Comparison of ENCODE assay signal across 8 mouse cellular contexts in the genomic region with DNA sequence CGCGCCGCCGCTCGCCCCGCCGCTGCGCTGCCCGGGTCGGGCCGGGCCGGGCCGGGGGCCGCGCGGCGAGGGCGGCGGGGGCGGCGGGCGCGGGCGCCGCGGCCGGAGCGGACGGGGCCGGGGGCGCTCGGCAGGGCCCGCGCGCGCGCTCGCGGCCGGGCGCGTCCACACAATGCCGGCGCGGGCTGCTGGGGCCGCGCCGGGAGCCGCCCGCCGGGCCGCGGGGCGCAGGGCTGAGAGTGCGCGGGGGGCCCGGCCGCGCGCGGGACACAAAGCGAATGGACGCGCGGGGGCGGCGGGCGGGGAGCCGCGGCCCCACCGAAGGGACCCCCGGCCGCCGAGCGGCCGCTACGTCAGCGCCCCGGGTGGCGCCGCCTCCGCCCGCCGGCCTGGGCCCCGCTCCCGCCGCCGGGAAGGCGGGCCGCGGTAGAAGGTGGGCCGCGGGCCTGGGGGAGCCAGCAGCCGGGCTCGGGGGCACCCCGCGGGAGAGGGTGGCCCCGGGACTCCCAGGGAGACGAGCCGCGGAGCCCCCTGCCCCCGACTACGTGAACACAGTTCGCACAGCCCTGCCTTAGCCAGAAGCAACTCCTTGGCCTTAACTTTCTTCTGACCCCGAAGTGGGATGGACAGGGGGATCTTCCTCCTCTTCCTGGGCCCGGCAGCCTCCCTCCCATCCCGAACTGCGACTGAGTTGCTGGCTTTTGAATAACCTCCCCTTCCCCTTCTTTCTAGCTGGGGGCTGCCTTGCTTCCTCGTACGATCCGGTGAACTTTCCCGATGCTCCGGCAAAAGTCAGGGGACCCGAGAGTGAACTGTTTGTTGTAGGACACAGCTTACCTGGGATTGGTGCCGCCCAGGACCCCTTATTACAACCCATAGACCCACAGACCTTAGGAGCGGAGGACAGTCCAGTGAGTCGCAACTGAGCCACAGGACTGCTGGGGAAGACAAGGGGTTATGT. TPM values are rescaled to one million over a fixed set of nuclear protein-coding genes. Genes with fewer than 3 reads are reported as not detected.
DNase-seq lines count a peak whose midpoint lies in the region; ATAC-seq lines count a peak whose summit lies in the region.

A gene (minus strand): TSS at position 349 of the 961 bp plus-strand sequence.

- ATAC-seq in frontal cortex, adult (ENCODE audit: low TSS enrichment), result peak; percentile 36
- ATAC-seq in forebrain, embryonic 12.5 days (ENCODE audit: low FRiP score), result peak; percentile 72

- WGBS in forebrain, embryonic 12.5 days, result under 1% methylated on average over 85 of the region's 117 CpGs
- 1% methylated on average over 90 of the region's 117 CpGs for WGBS in macrophage (ENCODE audit: missing documents)

- intact Hi-C loops in heart, postnatal 25 days (cut with DNase I), result loop anchor here (10.0 kb wide), 1 partner anchor 326 kb away; no protein-coding TSS in a partner anchor

- H3K9me3 ChIP-seq in forebrain, embryonic 12.5 days, result no peaks in the 10 kb centered on the region

- peaks cover 38% of the 10 kb centered on the region for H3K79me2 ChIP-seq in macrophage (ENCODE audit: inconsistent target)

- H3K27ac ChIP-seq in forebrain, embryonic 12.5 days, result peak within 1 kb of the TSS; percentile 85
- H3K27ac ChIP-seq in macrophage, result peak within 1 kb of the TSS; percentile 35; the same call in 1 of the 2 replicates

- H3K27me3 ChIP-seq in forebrain, embryonic 12.5 days, result no peaks in the 10 kb centered on the region

- peaks cover 5% of the 10 kb centered on the region for H3K36me3 ChIP-seq in forebrain, embryonic 12.5 days (replicated peaks)
- no peaks in the 10 kb centered on the region for H3K36me3 ChIP-seq in macrophage (ENCODE audit: inconsistent target)

- peak within 1 kb of the TSS; percentile 99 for H3K9ac ChIP-seq in forebrain, embryonic 12.5 days

- H3K4me2 ChIP-seq in forebrain, embryonic 12.5 days, result peak within 1 kb of the TSS; percentile 89

- peak within 1 kb of the TSS; percentile 99 for H3K4me3 ChIP-seq in forebrain, embryonic 12.5 days (replicated peaks)
- peak within 1 kb of the TSS; percentile 51 for H3K4me3 ChIP-seq in macrophage (ENCODE audit: inconsistent target)

- DNase-seq in frontal cortex, postnatal 14 days (ENCODE audit: low spot score in 2 of 2), result no peak
- DNase-seq in adrenal gland, postnatal 25 days, result peak; percentile 54
- DNase-seq in heart, postnatal 25 days (ENCODE audit: low spot score), result no peak
- no peak for DNase-seq in left cerebral cortex, adult 8-10 months (ENCODE audit: low spot score in 2 of 2)
- DNase-seq in spleen, postnatal 4 days (ENCODE audit: low spot score in 2 of 2), result peak; percentile 24 to 78

- H3K4me1 ChIP-seq in forebrain, embryonic 12.5 days, result peaks cover 47% of the 10 kb centered on the region

RNA-seq across cellular contexts. Expression of the gene that starts here (rescaled TPM):
- 42.7 and 43.0 TPM in 2 replicates for total RNA-seq in adrenal gland, postnatal 25 days (2021)
- polyA plus RNA-seq in forebrain, embryonic 12.5 days (2016; fragmentation: Nextera tagmentation; extraction: Ambion mirVana), result 11.9 and 14.7 TPM in 2 replicates
- 10 to 100 TPM; 25.4 to 29.0 TPM for total RNA-seq in heart, postnatal 25 days (2021)
- 10 to 100 TPM; 33.9 to 36.4 (median 34.3) TPM for total RNA-seq in left cerebral cortex, adult 8-10 months (2022)
- 10 to 100 TPM in 23 of 26 experiments, 1 to 10 TPM in 3; 5.8 to 32.4 (median 19.6) TPM for total RNA-seq in macrophage (2018; cell fraction: chromatin; rRNA removed)
- total RNA-seq in macrophage (2018; cell fraction: cytosol; rRNA removed), result 10 to 100 TPM; 15.5 to 29.1 (median 21.7) TPM
- 10 to 100 TPM; 12.3 to 29.5 (median 22.7) TPM for total RNA-seq in macrophage (2018; cell fraction: nucleus; rRNA removed)
- polyA plus RNA-seq in macrophage (2018), result 17.3 to 20.6 TPM (median 20.4 TPM) in 3 replicates

Comparison
In these comparisons a context has a peak if more than half of its experiments do, and no peak if none do; other contexts are left out.
1. DNase-seq: peak in adrenal gland, postnatal 25 days (single experiment) and spleen, postnatal 4 days (2 of 2); none in frontal cortex, postnatal 14 days (0 of 2), heart, postnatal 25 days (single experiment) and left cerebral cortex, adult 8-10 months (0 of 2).